Mouse (Mus musculus) CH12F3 (cell line): ENCODE results near the gene Slc25a28.

Experiments used
- in situ Hi-C: fragments of 300-500 bp; cut with MboI; formaldehyde crosslinking; loops from 2 replicates; pipeline ENCODE4 v1.14.3; 2020; ENCODE audit warnings: low sequenced_read_pairs

Slc25a28 gene

GRCm38 (mm10) chr19:43674730-43675524 is at the start of gene Slc25a28:
TSS of gene Slc25a28 (minus strand) at chr19:43674881.
- in situ Hi-C loops: no loop called here

GRCm38 (mm10) chr19:43724194-43724593 is 49.5 kb upstream of the Slc25a28 start:
- in situ Hi-C loops: no loop called here

GRCm38 (mm10) chr19:43723501-43723900 is 48.8 kb upstream of the Slc25a28 start:
- in situ Hi-C loops: no loop called here

GRCm38 (mm10) chr19:43722891-43723290 is 48.2 kb upstream of the Slc25a28 start:
- in situ Hi-C loops: no loop called here

GRCm38 (mm10) chr19:43720061-43720460 is 45.4 kb upstream of the Slc25a28 start:
- in situ Hi-C loops: no loop called here

- in situ Hi-C loops: no loop called here
Measured at GRCm38 (mm10) chr19:43711971-43712370, 37.3 kb upstream of the Slc25a28 start.

- in situ Hi-C loops: no loop called here
Measured at GRCm38 (mm10) chr19:43711159-43711916, 36.7 kb upstream of the Slc25a28 start.

GRCm38 (mm10) chr19:43709317-43709716 is 34.6 kb upstream of the Slc25a28 start:
- in situ Hi-C loops: no loop called here

GRCm38 (mm10) chr19:43708206-43708605 is 33.5 kb upstream of the Slc25a28 start:
- in situ Hi-C loops: no loop called here

GRCm38 (mm10) chr19:43704787-43705497 is 30.3 kb upstream of the Slc25a28 start:
- in situ Hi-C loops: no loop called here

- in situ Hi-C loops: no loop called here
Measured at GRCm38 (mm10) chr19:43704211-43704610, 29.5 kb upstream of the Slc25a28 start.

GRCm38 (mm10) chr19:43699763-43700155 is 25.1 kb upstream of the Slc25a28 start:
- in situ Hi-C loops: no loop called here

GRCm38 (mm10) chr19:43699021-43699762 is 24.5 kb upstream of the Slc25a28 start:
- in situ Hi-C loops: no loop called here

- in situ Hi-C loops: no loop called here
Measured at GRCm38 (mm10) chr19:43697666-43698370, 23.1 kb upstream of the Slc25a28 start.

GRCm38 (mm10) chr19:43695514-43695964 is 20.9 kb upstream of the Slc25a28 start:
- in situ Hi-C loops: no loop called here

GRCm38 (mm10) chr19:43692815-43693214 is 18.1 kb upstream of the Slc25a28 start:
- in situ Hi-C loops: no loop called here

- in situ Hi-C loops: no loop called here
Measured at GRCm38 (mm10) chr19:43689419-43690246, 15.0 kb upstream of the Slc25a28 start, which contains the start of gene Entpd7. TSS of gene Entpd7 (plus strand) at chr19:43689672.

GRCm38 (mm10) chr19:43681541-43681940 is 6.9 kb upstream of the Slc25a28 start:
- in situ Hi-C loops: no loop called here

- in situ Hi-C loops: no loop called here
Measured at GRCm38 (mm10) chr19:43679474-43679981, 4.8 kb upstream of the Slc25a28 start.
